Mouse (Mus musculus) gonadal fat pad, adult 2 months (tissue): ENCODE data around the gene Wdr25. TPM values are rescaled to one million over a fixed set of nuclear protein-coding genes. Genes with fewer than 3 reads are reported as not detected.

Source experiments
- DNase-seq: peaks from one replicate; pipeline ENCODE4 v3.0.0-alpha.2; 2012; ENCODE audit warnings: low read depth
- polyA plus RNA-seq: library from polyadenylated mRNA; depleted of rRNA; stranded (reverse); fragments of >200 nt; gene quantifications from 2 replicates; pipeline ENCODE4 v1.2.3, GENCODE M21; 2012; rRNA removed

Wdr25 gene
- polyA plus RNA-seq, 1 experiment: 35.6 TPM

DNA sequence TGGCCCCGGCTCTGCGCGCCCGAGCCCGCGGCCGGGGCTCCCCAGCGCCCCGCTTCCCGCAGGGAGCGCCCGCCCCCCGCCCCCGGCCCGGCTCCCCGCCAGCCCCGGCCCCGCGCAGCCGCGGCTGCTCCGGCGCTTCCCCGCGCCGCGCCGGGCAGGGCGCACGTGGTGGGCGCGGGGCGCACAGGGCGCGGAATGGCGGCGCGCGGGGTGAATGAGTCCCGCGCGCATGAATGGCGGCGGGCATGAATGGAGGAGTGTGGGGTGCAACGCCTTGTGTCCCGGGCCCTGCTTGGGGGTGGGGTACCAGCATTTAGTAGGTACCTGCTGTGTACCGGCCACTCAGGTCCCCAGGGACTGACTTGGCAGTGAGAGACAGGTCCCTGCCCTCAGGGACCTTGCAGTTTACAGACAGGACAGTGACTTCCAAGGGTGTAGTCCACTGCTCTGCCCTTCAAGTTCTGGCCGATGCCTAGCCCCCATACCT is 174.8 kb downstream of the Wdr25 start, which contains the start of gene Begain:
TSS of gene Begain (minus strand) at position 51 of the 487 bp plus-strand sequence.
- DNase-seq: no peak

- DNase-seq: no peak
Observed at GRCm38 (mm10) chr12:109068738-109069137, 175.3 kb downstream of the Wdr25 start.

DNA sequence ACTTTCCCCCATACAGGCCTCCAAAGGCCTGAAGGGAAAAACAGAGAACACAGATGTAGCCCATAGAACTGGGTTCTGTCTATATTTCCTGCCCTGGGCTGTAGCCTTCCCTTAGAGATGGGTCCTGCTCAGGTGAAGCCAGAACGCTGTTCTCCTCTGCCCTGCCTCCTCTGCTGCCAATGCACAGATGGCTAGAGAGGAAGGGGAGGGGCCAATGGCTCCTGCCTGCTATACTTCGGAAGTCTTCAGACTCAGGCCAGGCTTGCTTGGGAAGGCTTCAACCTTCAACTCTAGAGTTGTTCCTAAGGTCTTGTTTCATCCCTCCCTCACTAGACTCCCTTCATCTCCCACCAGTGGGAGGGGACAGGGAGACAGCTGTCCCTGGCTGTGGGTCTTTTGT is 176.3 kb downstream of the Wdr25 start:
- DNase-seq: no peak

DNA sequence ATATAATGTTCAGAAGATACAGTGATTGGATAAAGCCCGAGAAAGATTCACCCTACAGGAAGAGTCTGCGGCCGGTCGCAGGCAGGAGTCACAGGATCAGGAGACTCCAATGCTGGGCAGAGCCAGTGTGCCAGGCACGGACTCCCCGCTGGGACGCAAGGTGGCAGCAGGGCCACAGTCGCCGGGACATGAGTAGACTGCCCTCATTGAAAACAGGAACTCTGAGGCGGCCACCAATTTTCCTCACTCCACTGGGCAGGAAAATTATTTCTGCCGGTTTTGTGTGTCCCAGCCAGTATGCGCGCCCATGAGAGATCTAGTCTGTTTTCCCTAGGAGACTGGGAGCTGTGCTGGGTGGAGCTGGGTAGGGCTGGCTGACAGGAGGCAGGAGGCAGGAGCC is 177.8 kb downstream of the Wdr25 start:
- DNase-seq: no peak

DNA sequence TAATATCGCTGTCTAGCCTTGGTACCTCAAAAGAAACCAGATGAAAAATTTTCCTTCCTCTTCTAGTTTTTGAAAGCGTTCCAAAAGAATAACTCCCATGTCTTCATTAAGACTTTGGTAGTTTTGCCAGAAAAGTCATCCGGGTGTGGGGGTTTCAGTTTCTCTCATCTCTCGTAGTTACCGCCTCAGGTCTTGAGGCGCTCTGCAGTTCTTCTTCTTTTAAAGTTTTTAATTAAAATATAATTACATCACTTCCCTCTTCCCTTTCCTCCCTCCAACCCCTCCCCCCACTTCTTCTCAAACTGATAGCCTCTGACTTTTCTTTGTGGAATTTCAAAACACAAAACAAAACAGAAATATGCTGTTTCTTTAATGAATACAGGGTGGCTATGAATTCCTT is 180.7 kb downstream of the Wdr25 start:
- no peak for DNase-seq

DNA sequence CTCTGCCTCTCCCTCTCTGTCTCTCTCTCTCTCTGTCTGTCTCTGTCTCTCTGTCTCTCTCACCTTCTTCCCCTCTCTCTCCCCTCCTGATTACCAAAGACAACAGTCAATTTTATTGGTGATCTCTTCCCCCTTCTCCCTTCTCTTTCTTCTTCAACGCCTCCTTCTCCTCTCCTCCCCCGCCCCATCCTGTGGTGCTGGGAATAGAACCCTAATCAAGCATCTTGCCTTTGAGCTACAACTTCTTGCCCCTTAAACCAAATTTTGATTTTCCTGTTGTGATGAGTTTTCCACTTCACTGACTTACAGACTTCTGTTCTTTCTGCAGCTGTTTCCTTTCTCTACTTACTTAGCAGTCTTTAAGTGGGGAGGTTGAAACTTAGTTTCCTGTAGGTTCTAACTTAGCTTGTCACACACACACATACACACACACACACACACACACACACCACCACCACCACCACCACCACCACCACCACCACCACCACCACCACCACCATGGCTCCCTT is 181.4 kb downstream of the Wdr25 start:
- DNase-seq: no peak

DNA sequence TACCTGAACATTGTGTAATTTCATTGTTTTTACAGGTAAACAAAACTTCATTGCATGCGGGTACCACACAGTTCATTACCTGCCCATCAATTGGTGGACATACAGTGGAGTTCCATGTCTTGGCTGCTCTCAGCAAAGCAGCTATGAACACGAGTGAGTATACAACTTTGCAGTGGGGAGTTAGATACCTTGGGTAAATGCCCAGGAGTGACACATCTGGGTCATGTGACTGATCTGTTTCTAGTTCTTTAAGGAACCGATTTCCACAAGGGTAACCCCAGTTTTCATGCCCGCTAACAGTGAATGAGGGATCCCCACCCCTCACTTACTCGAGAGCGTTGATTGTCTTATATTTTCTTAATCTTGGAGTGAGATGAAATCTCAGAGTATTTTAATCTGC is 183.6 kb downstream of the Wdr25 start:
- no peak for DNase-seq

Other genes with a start within 250 kb of the Wdr25 start
- gene Degs2, start 191.3 kb upstream of the Wdr25 start, polyA plus RNA-seq: 10.8 and 19.7 TPM in 2 replicates
- 10.4 and 16.9 TPM in 2 replicates for gene Yy1, start 100.7 kb upstream of the Wdr25 start, polyA plus RNA-seq
- gene Slc25a29, start 57.7 kb upstream of the Wdr25 start, polyA plus RNA-seq: 45.7 and 53.9 TPM in 2 replicates
- gene Slc25a47, start 57.6 kb upstream of the Wdr25 start, polyA plus RNA-seq: 57.4 and 58.3 TPM in 2 replicates
- 487 and 592 TPM in 2 replicates for gene Wars, start 543 bp downstream of the Wdr25 start, polyA plus RNA-seq
- 1.0 and 1.2 TPM in 2 replicates for gene Begain, start 174.6 kb downstream of the Wdr25 start, polyA plus RNA-seq